Mouse (Mus musculus) macrophage (primary cell): ENCODE data around the gene Nfib. TPM values are rescaled to one million over a fixed set of nuclear protein-coding genes. Genes with fewer than 3 reads are reported as not detected.

Source experiments
- H3K27ac ChIP-seq: fragments of 350-480 bp; formaldehyde crosslinking; 2 replicates; pipeline ENCODE4 v1.9.0; 2021
- H3K36me3 ChIP-seq: fragments of 350-480 bp; formaldehyde crosslinking; 2 replicates; pipeline ENCODE4 v1.9.0; 2021; ENCODE audit errors: inconsistent target
- H3K4me3 ChIP-seq: fragments of 350-480 bp; formaldehyde crosslinking; 2 replicates; pipeline ENCODE4 v1.9.0; 2021; ENCODE audit errors: inconsistent target
- H3K79me2 ChIP-seq: fragments of 350-480 bp; formaldehyde crosslinking; 2 replicates; pipeline ENCODE4 v1.9.0; 2021; ENCODE audit errors: inconsistent target
- WGBS: methylation state at CpG from one replicate; pipeline ENCODE4 v1.1.7; 2026; ENCODE audit warnings: inconsistent platforms; ENCODE audit not compliant: missing documents; 5-methylcytosine and 5-hydroxymethylcytosine counted together
- polyA plus RNA-seq: library from polyadenylated mRNA; stranded (reverse); fragments of 250-400 nt; gene quantifications from 3 replicates; pipeline ENCODE4 v1.2.4, GENCODE M21; 2018; ENCODE audit warnings: inconsistent platforms

Nfib gene
- polyA plus RNA-seq, 1 experiment from 2014 or later = not detected

- no peaks in the 10 kb centered on the region for H3K36me3 ChIP-seq
- H3K27ac ChIP-seq = no peak overlapping the region
- no peak overlapping the region for H3K4me3 ChIP-seq
- 90% methylated on average over 9 of the region's 9 CpGs for WGBS
- H3K79me2 ChIP-seq = no peaks in the 10 kb centered on the region
These were observed 313.1 kb downstream of the Nfib start for GRCm38 (mm10) chr4:82392496-82392895.

DNA sequence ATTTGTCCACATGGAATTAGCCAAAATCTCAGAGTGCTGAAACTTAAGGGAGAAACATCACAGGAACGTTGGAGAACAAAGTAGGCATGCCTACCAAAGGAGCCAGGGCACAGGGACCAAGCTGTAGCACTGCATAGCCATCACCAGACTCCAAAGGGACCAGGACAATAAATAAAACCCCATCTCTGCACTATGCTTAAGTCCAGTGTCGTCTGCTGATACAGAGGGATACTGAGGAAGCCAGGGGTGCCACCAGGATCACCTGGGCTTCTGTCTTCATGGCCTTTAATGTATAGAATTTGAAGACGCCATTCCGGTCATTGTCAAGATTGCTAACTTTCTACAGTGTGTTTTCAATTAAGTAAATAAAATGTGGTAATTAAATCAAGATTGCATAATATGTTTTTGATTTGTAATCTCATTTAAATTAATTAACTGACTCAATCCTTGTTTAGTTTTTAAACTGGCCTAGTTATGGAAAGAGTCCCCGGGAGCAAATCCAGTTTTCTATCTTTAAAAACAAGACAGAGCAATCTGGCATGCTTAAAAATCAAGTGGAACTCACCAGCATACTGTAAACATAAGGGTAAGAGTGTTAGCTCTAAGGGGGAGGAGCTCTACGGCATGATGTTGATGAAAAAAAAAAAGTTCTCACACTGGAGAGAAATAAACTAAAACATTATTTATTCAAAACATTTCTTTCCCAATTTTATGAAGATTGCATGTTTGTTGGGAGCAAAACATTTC is 313.7 kb downstream of the Nfib start:
- no peaks in the 10 kb centered on the region for H3K36me3 ChIP-seq
- no peaks in the 10 kb centered on the region for H3K79me2 ChIP-seq
- no peak overlapping the region for H3K4me3 ChIP-seq
- WGBS = 87% methylated on average over 6 of the region's 6 CpGs
- H3K27ac ChIP-seq = no peak overlapping the region

DNA sequence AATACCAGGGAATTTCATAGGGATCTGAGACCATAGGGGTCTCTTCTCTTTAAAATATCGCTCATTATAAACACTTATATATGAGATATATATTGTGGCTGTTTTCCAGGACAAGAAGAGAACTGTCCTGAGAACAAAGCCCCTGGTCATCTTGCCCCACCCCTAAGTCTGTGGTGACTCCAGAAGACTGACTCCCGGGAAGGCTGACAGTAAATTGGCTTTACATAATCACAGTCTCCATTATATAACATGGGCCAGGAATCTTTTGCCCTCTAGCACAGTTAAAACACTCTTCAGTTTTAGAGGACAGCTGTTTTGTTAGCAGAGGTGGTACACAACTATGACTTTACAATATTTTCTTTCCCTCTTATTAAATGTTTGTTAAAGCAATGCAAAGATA is 315.0 kb downstream of the Nfib start:
- H3K4me3 ChIP-seq = no peak overlapping the region
- no peaks in the 10 kb centered on the region for H3K79me2 ChIP-seq
- H3K27ac ChIP-seq = no peak overlapping the region
- 78% methylated on average over 2 of the region's 2 CpGs for WGBS
- H3K36me3 ChIP-seq = no peaks in the 10 kb centered on the region

DNA sequence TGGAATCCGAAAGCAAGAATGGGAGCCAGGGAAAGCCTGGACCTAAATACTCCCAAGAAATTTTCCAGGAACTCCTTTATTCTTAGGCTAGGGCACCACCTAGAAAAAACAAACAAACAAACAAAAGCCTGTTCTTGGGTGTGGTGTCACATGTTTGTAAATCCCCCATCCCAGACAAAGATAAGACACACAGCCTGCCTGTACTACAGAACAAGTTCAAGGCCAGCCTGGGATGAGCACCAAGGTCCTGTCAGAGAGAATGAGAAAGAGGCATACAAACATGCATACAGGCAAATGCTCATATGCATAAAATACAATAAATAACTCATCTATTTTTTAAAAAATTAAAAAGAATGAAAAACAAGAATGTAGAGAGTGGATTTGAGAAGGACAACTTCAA is 315.7 kb downstream of the Nfib start:
- Histone ChIP-seq H3K27ac (no peak overlapping the region), H3K79me2 (no peaks in the 10 kb centered on the region), H3K36me3 (no peaks in the 10 kb centered on the region), H3K4me3 (no peak overlapping the region)
- 94% methylated on average over 1 of the region's 1 CpGs for WGBS

DNA sequence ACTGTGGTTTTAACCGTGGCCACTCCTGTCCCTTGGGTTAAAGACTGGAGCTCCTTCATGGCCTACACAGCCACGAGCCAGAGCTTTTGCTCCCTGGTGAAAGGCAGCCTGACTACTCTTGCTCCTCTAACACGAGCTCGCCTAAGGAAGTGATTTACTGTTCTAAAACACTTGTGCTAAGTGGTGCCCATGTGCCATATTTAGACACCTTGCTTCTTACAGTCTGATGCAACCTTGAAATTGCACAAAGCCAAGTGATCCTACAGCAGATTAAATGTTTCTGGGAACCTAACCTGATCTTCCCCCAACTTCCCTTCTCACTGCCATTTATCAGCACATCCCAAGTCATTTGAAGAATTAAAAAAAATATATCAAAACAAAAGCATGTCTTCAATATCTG is 317.9 kb downstream of the Nfib start:
- H3K4me3 ChIP-seq = no peak overlapping the region
- no peak overlapping the region for H3K27ac ChIP-seq
- 62% methylated on average over 4 of the region's 4 CpGs for WGBS
- H3K79me2 ChIP-seq = no peaks in the 10 kb centered on the region
- no peaks in the 10 kb centered on the region for H3K36me3 ChIP-seq

- Histone ChIP-seq H3K36me3 (no peaks in the 10 kb centered on the region), H3K79me2 (no peaks in the 10 kb centered on the region), H3K4me3 (no peak overlapping the region), H3K27ac (no peak overlapping the region)
- 48% methylated on average over 4 of the region's 4 CpGs for WGBS
These were observed 319.1 kb downstream of the Nfib start for GRCm38 (mm10) chr4:82386222-82386993.

DNA sequence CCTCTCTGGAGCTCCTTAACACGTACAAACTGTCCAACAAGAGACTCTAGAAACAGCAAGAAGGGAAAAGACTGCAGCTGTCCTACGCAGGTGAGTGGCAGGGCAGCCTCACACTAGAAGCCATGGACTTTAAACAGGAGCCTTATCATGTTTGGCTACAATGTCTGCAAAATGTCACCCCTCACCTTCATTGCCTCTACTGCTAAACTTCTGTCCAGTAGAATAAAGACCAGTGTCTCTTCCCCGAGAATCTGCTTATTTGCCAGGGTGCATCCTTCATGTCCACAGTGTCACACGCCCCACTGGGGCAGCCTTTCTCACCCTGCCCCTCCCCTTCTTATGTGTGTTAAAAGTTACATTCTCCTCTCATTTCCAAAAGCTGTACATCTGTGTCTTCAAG is 319.9 kb downstream of the Nfib start:
- no peak overlapping the region for H3K27ac ChIP-seq
- H3K79me2 ChIP-seq = no peaks in the 10 kb centered on the region
- H3K4me3 ChIP-seq = no peak overlapping the region
- H3K36me3 ChIP-seq = no peaks in the 10 kb centered on the region
- 81% methylated on average over 4 of the region's 4 CpGs for WGBS

GRCm38 (mm10) chr4:82383991-82384731 is 321.4 kb downstream of the Nfib start:
- no peaks in the 10 kb centered on the region for H3K79me2 ChIP-seq
- H3K27ac ChIP-seq = no peak overlapping the region
- 94% methylated on average over 11 of the region's 11 CpGs for WGBS
- H3K36me3 ChIP-seq = no peaks in the 10 kb centered on the region
- no peak overlapping the region for H3K4me3 ChIP-seq

GRCm38 (mm10) chr4:82383346-82383745 is 322.2 kb downstream of the Nfib start:
- H3K36me3 ChIP-seq = no peaks in the 10 kb centered on the region
- H3K27ac ChIP-seq = no peak overlapping the region
- 90% methylated on average over 8 of the region's 8 CpGs for WGBS
- no peak overlapping the region for H3K4me3 ChIP-seq
- no peaks in the 10 kb centered on the region for H3K79me2 ChIP-seq

GRCm38 (mm10) chr4:82381786-82382185 is 323.8 kb downstream of the Nfib start:
- no peak overlapping the region for H3K27ac ChIP-seq
- H3K79me2 ChIP-seq = no peaks in the 10 kb centered on the region
- 77% methylated on average over 1 of the region's 1 CpGs for WGBS
- no peaks in the 10 kb centered on the region for H3K36me3 ChIP-seq
- no peak overlapping the region for H3K4me3 ChIP-seq

- no peak overlapping the region for H3K27ac ChIP-seq
- no peaks in the 10 kb centered on the region for H3K79me2 ChIP-seq
- no peaks in the 10 kb centered on the region for H3K36me3 ChIP-seq
- no peak overlapping the region for H3K4me3 ChIP-seq
These were observed 325.0 kb downstream of the Nfib start for GRCm38 (mm10) chr4:82380578-82380977.

- no peaks in the 10 kb centered on the region for H3K36me3 ChIP-seq
- H3K79me2 ChIP-seq = no peaks in the 10 kb centered on the region
- H3K27ac ChIP-seq = no peak overlapping the region
- WGBS = 100% methylated on average over 3 of the region's 3 CpGs
- no peak overlapping the region for H3K4me3 ChIP-seq
These were observed 327.5 kb downstream of the Nfib start for GRCm38 (mm10) chr4:82378050-82378449.

DNA sequence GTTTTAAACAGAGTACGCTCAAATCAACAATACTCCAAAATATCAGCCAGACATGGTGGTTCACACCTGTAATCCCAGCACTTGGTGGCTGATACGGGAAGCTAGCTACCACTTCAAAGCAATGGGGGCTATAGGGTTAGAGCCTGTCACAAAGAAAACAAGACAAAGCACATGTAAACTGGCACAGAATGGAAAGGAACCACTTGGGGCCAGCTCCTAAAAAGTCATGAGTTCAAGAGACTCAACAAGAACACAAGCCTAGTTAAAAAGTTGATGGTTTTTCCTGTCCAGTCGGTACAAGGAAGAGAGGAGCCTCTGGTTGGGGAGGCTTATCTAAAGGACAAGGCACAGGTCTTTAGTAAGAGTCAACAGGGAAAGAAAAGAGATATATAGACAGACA is 327.9 kb downstream of the Nfib start:
- Histone ChIP-seq H3K4me3 (no peak overlapping the region), H3K36me3 (no peaks in the 10 kb centered on the region), H3K27ac (no peak overlapping the region), H3K79me2 (no peaks in the 10 kb centered on the region)
- 94% methylated on average over 3 of the region's 3 CpGs for WGBS

DNA sequence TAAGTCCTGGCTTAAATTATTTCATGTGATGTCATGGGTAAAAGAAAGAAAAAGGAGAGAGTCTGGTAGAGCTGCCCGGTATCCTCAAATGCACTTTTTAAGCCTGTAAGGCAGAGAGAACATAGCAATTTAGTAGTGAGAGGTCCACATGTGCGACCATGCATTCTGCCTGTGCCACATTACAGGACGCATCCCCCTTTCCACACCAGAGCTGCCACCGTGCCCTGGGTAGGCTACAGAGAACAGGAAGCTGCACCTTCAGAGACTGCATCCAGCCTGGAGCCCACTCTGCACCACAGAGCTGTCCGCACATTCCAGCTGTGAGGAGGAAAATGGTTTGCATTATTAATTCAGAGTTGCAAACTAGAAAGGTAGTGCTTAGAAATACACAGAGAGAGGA is 331.0 kb downstream of the Nfib start:
- Histone ChIP-seq H3K4me3 (no peak overlapping the region), H3K36me3 (no peaks in the 10 kb centered on the region), H3K79me2 (no peaks in the 10 kb centered on the region), H3K27ac (no peak overlapping the region)
- 78% methylated on average over 5 of the region's 5 CpGs for WGBS

GRCm38 (mm10) chr4:82372217-82372616 is 333.3 kb downstream of the Nfib start:
- H3K27ac ChIP-seq = no peak overlapping the region
- no peaks in the 10 kb centered on the region for H3K36me3 ChIP-seq
- WGBS = 95% methylated on average over 4 of the region's 4 CpGs
- no peaks in the 10 kb centered on the region for H3K79me2 ChIP-seq
- H3K4me3 ChIP-seq = no peak overlapping the region
